Mouse (Mus musculus) MEL-GATA-1-ER (cell line): Measurements from ENCODE around the gene Mrps26.
"Not testable (repeated sequence)": the region's sequence is repeated elsewhere in the genome, so short reads cannot be mapped to it uniquely, and the experiment has no call there.

ENCODE experiments used
- DNase-seq: peaks from one replicate; pipeline ENCODE4 v3.0.0-alpha.2; 2012; ENCODE audit warnings: low read depth; ENCODE audit errors: extremely low read depth

Gene Mrps26

DNA sequence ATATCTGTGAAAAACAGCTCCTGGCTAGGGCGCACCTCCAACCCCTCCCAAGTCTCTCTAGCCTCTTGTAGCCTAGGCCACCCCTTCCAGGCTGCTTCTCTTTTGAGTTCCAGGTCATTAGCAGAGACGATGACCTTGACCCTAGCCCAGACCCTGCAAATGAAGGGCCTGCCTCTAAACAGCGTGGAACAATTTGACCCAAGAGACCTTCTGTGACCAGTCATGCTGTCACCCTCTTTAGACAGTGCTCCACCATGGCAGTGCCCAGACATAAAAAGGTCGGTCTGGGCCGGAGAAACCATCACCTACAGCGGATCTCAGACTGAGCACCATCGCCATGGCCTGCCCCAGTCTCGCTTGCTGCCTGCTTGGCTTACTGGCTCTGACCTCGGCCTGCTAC lies 12.3 kb downstream of the Mrps26 start, which contains the start of gene Oxt:
Gene Oxt (plus strand): TSS at position 301 of the 400 bp plus-strand sequence.
- DNase-seq = no peak

DNA sequence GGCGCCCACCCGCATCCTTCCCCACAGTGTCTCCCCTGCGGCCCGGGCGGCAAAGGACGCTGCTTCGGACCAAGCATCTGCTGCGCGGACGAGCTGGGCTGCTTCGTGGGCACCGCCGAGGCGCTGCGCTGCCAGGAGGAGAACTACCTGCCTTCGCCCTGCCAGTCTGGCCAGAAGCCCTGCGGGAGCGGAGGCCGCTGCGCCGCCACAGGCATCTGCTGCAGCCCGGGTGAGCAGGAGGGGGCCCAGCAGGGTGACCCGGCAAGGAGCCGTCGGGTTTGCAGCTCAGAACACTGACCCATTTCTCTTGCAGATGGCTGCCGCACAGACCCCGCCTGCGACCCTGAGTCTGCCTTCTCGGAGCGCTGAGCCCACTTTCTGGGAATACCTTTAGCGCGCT lies 13.0 kb downstream of the Mrps26 start:
- DNase-seq = not testable (repeated sequence)

DNA sequence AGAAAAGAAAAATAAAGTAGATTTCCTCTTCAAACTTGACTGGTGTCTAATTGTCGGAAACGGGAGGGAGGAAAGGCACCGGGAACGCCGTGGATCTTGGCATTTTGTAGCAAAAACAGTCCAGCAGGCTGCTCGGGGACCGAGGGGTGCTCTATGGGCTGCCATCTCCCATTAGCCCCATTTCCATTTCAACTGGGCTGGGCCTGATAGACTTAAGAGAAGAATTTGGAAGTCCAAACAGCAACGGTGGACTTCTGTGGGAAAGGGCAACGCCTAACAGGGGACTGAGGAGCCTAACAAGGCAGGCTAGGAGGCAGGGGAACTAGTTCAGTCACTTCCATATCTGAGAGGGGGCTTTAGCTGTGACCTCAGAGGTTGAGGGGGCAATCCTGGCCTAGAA lies 13.5 kb downstream of the Mrps26 start:
- DNase-seq = no peak

DNA sequence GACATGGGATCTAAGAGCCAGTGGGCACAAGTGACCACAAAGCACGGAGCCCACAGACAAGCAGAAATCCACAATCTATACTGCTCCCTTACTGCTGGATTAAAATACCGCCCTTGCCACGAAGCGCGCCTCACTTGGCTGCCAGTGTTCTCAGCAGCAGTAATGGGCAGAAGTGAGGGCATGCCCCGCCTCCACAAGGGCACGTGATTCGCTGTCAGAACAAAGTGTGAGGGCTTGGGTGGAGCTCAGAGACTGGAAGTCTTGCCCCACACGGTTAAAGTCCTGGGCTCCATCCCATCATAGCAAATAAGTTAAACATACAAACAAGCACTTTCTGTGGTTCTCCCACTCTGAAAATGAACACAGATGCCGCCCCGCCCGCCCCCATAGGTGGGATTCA lies 14.1 kb downstream of the Mrps26 start:
- peak; percentile 72 for DNase-seq

DNA sequence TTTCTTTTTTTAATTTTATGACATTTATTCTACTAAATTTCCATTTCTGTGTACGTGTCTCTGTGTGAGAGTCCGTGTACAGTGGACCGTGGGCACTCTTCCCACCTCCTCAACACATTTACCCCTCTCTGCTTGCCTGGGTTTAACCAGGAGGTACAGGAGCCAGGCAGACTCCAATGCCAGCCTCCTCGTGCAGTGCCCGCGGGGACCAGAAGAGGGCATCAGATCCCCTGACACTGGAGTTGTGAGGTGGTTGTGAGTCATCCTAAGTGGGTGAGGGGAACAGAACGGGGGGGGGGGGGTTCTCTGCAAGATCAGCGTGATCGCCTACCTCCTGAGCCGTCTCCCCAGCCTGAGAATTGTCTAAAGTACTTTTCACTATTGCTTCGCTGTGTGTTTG lies 14.6 kb downstream of the Mrps26 start:
- peak; percentile 56 for DNase-seq

DNA sequence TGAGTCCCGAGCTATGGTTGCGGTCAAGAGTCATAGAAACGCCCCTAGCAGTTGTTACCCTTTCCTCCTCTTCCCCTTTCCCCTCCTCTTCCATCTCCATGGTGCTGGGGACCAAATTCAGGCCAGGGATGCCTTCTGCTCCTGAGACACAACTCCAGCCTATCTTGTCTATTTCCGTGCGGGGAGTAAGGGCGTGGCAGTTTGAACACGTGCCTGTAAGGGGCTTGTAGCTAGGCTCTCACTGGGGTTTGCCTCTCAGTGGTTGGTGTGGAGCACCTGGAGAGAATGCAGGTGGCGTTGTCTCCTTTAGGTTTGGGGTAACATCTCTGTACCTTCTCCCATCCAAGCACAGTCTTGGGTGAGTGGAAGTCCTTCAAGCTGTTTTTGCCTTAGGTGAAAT lies 16.2 kb downstream of the Mrps26 start:
- DNase-seq = no peak

DNA sequence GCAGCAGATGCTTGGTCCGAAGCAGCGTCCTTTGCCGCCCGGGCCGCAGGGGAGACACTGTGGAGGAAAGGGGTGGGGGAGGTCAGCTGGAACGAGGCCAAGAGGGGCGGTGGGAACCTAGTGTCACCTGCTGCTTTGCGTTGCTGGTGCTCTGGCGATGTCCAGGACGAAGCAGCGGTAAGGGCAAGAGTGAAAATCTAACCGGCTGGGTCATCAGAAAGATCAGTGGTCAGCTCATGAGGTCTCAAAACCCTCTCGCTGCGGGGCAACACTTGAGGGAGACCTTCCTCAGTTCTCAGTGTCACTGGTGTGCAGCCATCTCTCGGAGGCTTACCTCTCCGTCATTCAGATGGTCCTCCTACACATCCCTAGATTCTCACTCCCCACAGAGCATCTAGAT lies 17.7 kb downstream of the Mrps26 start:
- DNase-seq = no peak

DNA sequence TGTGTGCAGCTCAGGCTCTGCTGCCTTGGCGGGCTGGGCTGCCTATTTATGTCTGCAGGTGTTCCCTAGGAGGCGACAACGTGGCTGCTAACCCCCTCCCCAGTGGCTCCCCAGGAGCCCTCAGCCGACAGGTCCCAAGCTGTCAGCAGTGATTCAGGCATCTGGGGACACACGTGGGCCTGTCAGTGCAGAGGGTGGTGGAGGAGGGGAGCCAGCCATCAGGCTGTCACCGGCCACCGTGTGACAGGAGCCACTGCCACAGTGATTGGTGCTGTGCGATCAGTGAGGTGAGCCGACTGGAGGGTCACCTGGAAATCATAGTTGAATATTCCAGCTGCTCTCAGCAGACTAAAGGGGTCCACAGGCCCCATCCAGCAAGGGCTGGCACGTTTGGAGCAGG lies 19.0 kb downstream of the Mrps26 start, which contains the start of gene Avp:
Gene Avp (minus strand): TSS at position 3 of the 400 bp plus-strand sequence.
- DNase-seq = no peak

DNA sequence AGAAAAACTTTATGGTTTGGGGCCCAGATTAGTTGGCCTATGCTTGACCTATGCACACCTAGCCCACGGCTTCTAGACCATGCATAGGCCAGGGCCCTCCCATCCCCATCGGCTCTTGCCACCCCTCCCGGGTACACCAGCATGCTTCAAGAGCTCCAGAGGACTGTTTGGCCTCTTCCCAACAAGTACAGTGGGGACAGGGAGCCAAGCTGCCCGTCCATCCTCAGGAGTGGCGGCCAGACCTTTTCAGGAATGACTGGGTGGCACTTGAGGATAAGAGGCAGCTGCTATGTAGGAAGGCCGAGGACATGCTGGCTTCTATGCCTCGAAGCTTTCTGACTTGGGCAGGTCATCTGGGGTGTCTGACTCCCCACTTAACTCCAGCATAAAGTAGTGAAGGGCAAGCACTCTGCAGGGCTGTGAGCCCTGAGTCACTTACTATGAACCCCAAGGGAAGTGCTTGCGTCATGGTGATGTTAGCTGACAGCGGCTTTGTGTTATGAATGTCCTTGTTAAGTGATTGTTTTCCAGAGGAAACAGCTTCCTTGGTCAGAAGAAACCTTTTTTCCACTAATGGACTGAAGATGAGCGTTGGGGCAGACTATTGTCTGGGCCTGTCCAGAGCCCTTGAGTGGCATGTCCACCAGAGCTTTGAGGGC lies 20.5 kb downstream of the Mrps26 start:
- no peak for DNase-seq

DNA sequence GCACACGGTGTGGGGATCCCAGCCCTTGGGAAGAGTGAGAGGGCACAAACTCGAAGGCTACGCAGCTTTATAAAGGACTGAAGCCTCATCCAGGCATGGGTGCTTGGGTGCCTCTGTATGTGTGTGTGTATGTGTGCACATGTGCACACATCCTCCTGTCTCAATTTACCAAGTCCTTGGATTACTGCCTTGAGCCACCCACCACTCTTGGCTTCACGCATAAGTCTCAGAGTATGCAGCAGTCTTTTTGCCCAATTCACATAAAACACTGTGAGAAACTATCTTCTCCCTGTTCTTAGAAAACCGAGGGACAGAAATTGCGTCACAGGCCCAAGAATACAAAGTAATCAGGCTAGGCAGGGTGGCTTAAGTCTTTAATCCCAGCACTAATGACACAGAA lies 22.5 kb downstream of the Mrps26 start:
- no peak for DNase-seq

DNA sequence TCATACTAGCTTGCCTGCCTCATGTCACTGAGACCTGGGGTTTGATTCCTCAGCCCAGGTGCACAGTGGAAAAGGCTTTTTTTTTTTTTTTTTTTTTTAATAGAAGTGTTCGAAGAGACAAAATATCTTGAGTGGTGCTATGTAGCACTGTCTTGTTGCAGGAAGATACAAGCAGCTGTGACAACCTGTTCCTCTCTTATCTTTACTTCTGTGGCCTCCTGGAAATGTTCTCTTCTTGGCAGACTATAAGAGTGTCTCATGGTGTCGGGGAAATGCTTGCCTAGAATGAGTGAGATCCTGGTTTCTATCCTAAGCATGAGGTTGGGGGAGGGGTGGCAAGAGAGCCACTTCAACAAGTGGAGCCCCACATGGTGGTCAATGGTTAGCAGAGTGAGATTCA lies 24.8 kb downstream of the Mrps26 start:
- no peak for DNase-seq

DNA sequence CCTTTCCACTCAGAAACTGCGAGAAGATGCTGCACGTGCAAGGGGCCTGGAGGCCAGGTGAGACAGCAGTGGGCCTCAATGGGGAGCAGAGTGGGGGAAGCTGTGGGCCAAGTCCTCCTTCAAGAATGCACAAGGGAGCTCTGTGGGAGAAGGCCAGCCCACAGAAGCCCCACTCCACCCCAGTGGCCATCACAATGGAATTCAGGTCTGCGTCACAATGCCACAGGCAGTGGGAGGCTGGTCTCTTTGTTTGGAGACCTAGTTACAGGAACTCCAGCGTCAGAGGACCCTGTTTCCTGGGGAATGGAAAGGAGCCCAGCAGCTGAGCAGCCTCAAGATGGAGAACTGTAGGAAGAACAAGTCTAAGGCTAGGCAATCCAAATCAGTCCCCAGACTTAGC lies 25.6 kb downstream of the Mrps26 start:
- DNase-seq = no peak

DNA sequence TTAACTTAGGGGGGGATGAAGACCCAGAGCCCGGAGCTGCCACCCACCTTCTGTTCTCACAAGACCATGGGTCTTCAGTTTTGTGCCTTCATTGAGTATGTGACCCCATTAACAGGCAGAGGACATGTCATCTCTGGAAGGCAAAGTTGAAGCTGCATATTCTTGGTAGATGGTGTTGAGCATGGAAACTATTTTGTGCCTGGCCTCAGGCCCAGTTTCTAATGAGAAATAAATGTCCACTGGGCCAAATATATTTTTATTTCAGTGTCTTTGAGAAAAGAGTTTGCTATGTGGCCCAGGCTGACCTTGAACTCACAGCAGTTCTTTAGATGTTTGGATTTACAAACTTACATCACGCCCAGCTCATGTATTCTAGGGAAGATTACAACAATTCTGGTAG lies 26.2 kb downstream of the Mrps26 start:
- no peak for DNase-seq

DNA sequence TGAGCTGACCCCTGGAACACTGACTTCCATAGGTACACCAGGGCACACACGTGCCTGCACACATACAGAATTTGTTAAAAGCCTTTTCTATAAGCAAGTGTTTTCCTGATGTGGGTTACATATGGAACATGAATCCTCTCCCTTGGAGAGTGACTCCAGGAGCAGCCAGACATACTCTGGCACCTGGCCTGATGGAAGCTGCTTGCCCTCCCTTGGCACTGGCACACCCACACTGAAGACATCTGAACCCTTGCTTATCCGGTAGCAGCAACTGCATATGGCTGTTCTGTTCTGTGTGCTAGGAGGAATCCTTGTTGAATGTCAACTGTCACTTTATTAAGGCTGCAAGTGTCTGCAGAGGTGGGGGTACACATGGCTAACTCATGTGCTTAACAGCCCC lies 27.5 kb downstream of the Mrps26 start:
- no peak for DNase-seq

DNA sequence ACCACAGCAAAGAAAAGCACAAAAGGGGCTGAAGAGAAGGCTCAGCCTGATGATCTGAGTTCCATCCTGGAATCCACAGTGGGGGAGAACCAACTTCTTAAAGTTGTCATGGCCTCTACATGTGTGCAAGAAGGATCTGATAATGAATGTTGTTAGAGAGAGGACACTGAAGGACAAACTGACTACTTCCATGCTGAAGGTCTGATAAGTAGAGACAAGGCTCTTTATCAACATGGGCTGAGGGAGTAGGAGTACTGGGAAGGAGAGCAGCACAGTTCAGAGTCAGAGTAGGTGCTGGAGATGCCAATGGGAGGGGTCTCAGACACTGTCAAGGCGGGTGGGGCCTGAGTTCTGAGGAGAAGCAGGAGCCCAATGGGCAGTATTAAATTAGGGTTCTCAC lies 32.1 kb downstream of the Mrps26 start:
- no peak for DNase-seq

DNA sequence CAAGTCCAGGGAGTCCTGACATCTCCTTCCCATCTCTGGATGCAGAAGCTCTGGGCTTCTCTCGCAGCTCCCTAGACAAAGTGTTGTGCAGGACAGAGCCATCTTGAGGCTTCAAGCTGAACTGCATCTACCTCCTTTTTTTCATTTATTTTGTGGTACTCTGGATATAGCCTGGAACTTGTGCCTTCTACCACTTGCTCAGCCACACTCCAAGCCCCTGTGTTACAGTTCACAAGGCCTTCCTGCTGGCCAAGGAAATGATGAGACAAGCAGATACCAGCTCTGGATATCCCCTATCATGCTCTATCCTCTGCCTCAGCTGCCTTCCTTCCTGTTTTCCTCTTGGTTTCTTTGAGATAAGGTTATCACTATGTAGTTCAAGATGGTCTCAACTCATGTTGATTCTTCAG lies 34.1 kb downstream of the Mrps26 start:
- peak; percentile 45 for DNase-seq

DNA sequence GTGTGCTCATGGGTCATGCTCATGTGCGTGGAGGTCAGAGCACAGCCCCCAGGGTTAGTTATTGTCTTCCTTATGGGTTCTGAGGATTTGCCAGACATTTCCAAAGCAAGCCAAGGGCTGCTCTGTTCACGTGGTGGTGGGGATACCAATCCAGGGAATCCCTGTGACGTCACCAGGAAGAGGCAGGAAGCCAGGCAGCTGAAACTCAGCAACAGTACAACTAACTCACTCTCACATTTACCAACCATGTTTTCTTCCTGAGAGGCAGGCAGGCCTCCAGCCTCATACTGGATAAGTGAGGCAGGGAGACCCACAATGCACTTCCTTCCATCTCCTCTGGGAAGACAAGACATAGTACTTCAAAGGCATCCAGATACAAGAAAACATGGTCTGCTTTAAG lies 34.9 kb downstream of the Mrps26 start:
- no peak for DNase-seq

DNA sequence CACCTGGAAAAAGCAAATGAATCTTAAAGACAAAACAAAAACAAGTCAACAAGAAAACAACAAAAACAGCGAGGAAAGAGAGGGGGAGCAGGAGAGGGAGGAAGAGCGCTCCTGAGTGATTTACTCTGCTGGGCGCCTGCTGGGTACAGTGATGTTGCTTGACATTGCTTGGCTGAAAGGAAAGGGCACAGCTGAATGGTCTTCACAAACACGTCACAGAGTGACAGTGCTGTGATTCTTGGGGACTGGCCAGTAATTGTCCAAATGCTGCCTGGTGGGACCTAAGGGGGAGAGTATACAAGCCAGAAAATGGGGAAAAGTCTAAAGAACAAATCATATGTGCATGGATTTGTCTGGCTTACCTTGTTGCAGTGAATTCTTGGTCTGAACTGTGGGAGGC lies 38.7 kb downstream of the Mrps26 start:
- DNase-seq = no peak

DNA sequence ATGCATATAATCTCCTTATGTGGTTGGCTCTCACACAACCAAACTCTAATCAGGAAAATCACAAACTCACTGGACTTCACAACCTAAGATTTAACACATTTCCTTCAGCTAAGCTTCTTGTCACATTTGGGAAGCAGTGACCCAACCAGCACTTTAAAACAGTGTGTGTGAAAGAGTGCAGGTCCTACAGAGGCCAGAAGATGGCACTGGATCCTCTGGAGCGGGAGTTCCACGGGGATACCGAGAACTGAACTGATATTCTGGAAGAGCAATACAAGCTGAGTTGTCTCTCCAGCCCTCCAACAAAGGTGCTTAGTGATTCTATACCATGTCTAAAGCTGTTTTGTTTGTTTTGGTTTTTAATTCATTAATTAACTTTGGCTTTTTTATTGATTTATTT lies 49.5 kb downstream of the Mrps26 start:
- DNase-seq = no peak
